Mouse (Mus musculus) bone marrow, adult 2 months (tissue): ENCODE results near the gene Dock2.

Experiments
- CTCF ChIP-seq: fragments of 200-500 bp; IDR thresholded peaks from 2 replicates; pipeline ENCODE4 v1.5.1; 2011; ENCODE audit warnings: low read length, control low read depth; ENCODE audit not compliant: control insufficient read depth, insufficient read depth
- POLR2A ChIP-seq: fragments of 200-500 bp; IDR thresholded peaks from 2 replicates; pipeline ENCODE4 v1.6.1; 2011; ENCODE audit warnings: low read depth, mild to moderate bottlenecking, control low read depth, low read length, borderline replicate concordance; ENCODE audit not compliant: control insufficient read depth

GRCm38 (mm10) chr11:34389261-34390116 is 394.2 kb downstream of the Dock2 start:
- TF ChIP-seq POLR2A (no peak), CTCF (no peak)
